ENCODE assay signal across 11 mouse cellular contexts in genomic region chr7:39942262-39942900, GRCm38 (mm10).
DNase-seq lines count a peak whose midpoint lies in the region; ATAC-seq and TF ChIP-seq lines count a peak whose summit lies in the region.
"Had no signal": no experiment of that assay in that cellular context is flagged by ENCODE, and none has a peak within 500 bp of the region (broad histone marks: within the 10 kb centered on the region; RNA-seq: fewer than 3 reads in every experiment).

No protein-coding gene starts in this region.

- H3K36me3 ChIP-seq in lung, embryonic 14.5 days (ENCODE audit: insufficient read depth) = no peaks in the 10 kb centered on the region
- no peaks in the 10 kb centered on the region for H3K36me3 ChIP-seq in hindbrain, embryonic 16.5 days (ENCODE audit: control insufficient read depth, insufficient read depth, low read length)
- H3K36me3 ChIP-seq: midbrain, embryonic 12.5 days had no signal

- no peaks in the 10 kb centered on the region for H3K9me3 ChIP-seq in lung, embryonic 14.5 days (ENCODE audit: low read depth, low read length)
- no peaks in the 10 kb centered on the region for H3K9me3 ChIP-seq in hindbrain, embryonic 16.5 days (ENCODE audit: control insufficient read depth, low read length)
- H3K9me3 ChIP-seq: midbrain, embryonic 12.5 days had no signal

- H3K4me2 ChIP-seq in lung, embryonic 14.5 days = no peak overlapping the region
- no peak overlapping the region for H3K4me2 ChIP-seq in hindbrain, embryonic 16.5 days (ENCODE audit: low read length)
- H3K4me2 ChIP-seq: midbrain, embryonic 12.5 days had no signal

- no peak overlapping the region for H3K4me3 ChIP-seq in lung, embryonic 14.5 days (ENCODE audit: low read depth, low read length)
- no peak overlapping the region for H3K4me3 ChIP-seq in hindbrain, embryonic 16.5 days (ENCODE audit: low read length)
- H3K4me3 ChIP-seq: erythroblast, embryonic 14.5 days; midbrain, embryonic 12.5 days had no signal

- ATAC-seq in cerebellum, adult (ENCODE audit: insufficient number of reproducible peaks, low FRiP score, low TSS enrichment) = no peak
- ATAC-seq in lung, embryonic 14.5 days (ENCODE audit: insufficient read depth) = no peak
- ATAC-seq in hindbrain, embryonic 16.5 days = peak; percentile 69

- H3K27me3 ChIP-seq in lung, embryonic 14.5 days (ENCODE audit: insufficient read depth, low read length) = no peaks in the 10 kb centered on the region
- no peaks in the 10 kb centered on the region for H3K27me3 ChIP-seq in hindbrain, embryonic 16.5 days (replicated peaks; ENCODE audit: control insufficient read depth, insufficient read depth, low read length)
- H3K27me3 ChIP-seq: midbrain, embryonic 12.5 days had no signal

- 53% methylated on average over 1 of the region's 1 CpGs for WGBS in lung, embryonic 14.5 days
- 17% methylated on average over 1 of the region's 1 CpGs for WGBS in hindbrain, embryonic 16.5 days

- DNase-seq in cerebellum, postnatal 25 days = peak; percentile 8 to 41
- peak; percentile 32 for DNase-seq in lung, embryonic 14.5 days
- DNase-seq in lung, postnatal 25 days (ENCODE audit: low spot score) = no peak
- peak; percentile 24 for DNase-seq in adrenal gland, adult 2 months
- no peak for DNase-seq in thymus, postnatal 0 days (ENCODE audit: low spot score)
- DNase-seq in layer of hippocampus, adult 9-10 months (ENCODE audit: low spot score) = no peak
- DNase-seq: kidney, postnatal 25 days had no signal

- H3K9ac ChIP-seq in lung, embryonic 14.5 days = no peak overlapping the region
- no peak overlapping the region for H3K9ac ChIP-seq in hindbrain, embryonic 16.5 days (ENCODE audit: low read depth, low read length)
- H3K9ac ChIP-seq: midbrain, embryonic 12.5 days had no signal

- no peaks in the 10 kb centered on the region for H3K4me1 ChIP-seq in lung, embryonic 14.5 days (ENCODE audit: insufficient read depth)
- no peaks in the 10 kb centered on the region for H3K4me1 ChIP-seq in hindbrain, embryonic 16.5 days (ENCODE audit: control insufficient read depth, insufficient read depth, low read depth, low read length)
- H3K4me1 ChIP-seq: midbrain, embryonic 12.5 days had no signal

- H3K27ac ChIP-seq in lung, embryonic 14.5 days (ENCODE audit: low read depth) = no peak overlapping the region
- no peak overlapping the region for H3K27ac ChIP-seq in hindbrain, embryonic 16.5 days (ENCODE audit: low read depth, low read length)
- H3K27ac ChIP-seq: midbrain, embryonic 12.5 days had no signal

- TF ChIP-seq CTCF in lung, embryonic 14.5 days (IDR thresholded peaks at IDR 0.05; ENCODE audit: low read depth) = no peak

Comparison
In these comparisons a context has a peak if more than half of its experiments do, and no peak if none do; other contexts are left out.
1. DNase-seq: peak in cerebellum, postnatal 25 days (2 of 2), lung, embryonic 14.5 days (single experiment) and adrenal gland, adult 2 months (single experiment); none in lung, postnatal 25 days (single experiment), thymus, postnatal 0 days (single experiment) and layer of hippocampus, adult 9-10 months (single experiment).